8 mouse cellular contexts compared by ENCODE assay signal in the genomic region with DNA sequence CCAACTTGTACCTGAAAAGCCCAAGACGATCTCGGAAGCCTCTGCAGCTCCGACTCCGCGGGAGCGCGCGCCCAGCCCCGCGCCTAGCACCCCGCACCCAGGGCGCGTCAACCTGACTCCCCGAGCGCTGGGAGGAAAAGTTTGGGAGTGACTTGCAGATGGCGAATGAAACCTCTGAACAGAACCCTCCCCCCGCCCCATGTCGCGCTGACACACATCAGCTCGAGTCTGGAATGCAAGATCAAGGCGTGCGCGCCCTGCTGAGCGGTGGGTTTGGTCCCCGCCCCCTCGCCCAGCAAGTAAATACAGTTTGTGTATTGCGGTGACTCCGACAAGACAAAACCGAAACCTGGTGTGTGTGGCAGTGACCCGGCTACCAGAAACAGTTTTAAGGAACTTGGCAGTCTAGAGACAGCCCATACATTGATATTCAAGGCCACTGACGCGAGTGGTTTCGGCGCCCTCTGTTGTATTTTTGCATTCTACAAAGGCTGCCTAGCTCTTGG. TPM values are rescaled to one million over a fixed set of nuclear protein-coding genes. Genes with fewer than 3 reads are reported as not detected.
A peak's percentile ranks its signal among the peaks of the same experiment; 100 is the strongest.
DNase-seq lines count a peak whose midpoint lies in the region; ATAC-seq and TF ChIP-seq lines count a peak whose summit lies in the region.

A gene (minus strand): TSS at position 193 of the 506 bp plus-strand sequence.

- under 1% methylated on average over 34 of the region's 34 CpGs for WGBS in hindbrain, postnatal 0 days

- peak within 1 kb of the TSS; percentile 85 for H3K27ac ChIP-seq in hindbrain, postnatal 0 days

- peak; percentile 86 for DNase-seq in Muller cell, postnatal 12 days (ENCODE audit: inconsistent ontology term)
- peak; percentile 47 for DNase-seq in cerebellum, adult 11-12 months
- DNase-seq in frontal cortex, adult 2 months (ENCODE audit: extremely low spot score in 1 of 2, low spot score in 1 of 2) = peak; percentile 25 to 51
- peak; percentile 74 for DNase-seq in hindbrain, postnatal 0 days (ENCODE audit: low spot score)
- peak in 1 of 2 experiments; percentile 42 for DNase-seq in left cerebral cortex, adult 8-10 months (ENCODE audit: low spot score in 2 of 2)
- DNase-seq in lung, postnatal 4 days = peak; percentile 80 to 90
- peak; percentile 36 to 64 for DNase-seq in right cerebral cortex, adult 2 months (ENCODE audit: low spot score in 2 of 2)
- no peak for DNase-seq in MN1 (ENCODE audit: low spot score)

- H3K36me3 ChIP-seq in hindbrain, postnatal 0 days (ENCODE audit: insufficient read depth, low read length) = no peaks in the 10 kb centered on the region

- H3K4me3 ChIP-seq in hindbrain, postnatal 0 days (ENCODE audit: low read length) = peak within 1 kb of the TSS; percentile 72

- ATAC-seq in hindbrain, postnatal 0 days = peak; percentile 44

- TF ChIP-seq CTCF in hindbrain, postnatal 0 days (IDR thresholded peaks at IDR 0.05; ENCODE audit: low read depth) = peak; percentile 27; the same call in 1 of the 2 replicates

- H3K27me3 ChIP-seq in hindbrain, postnatal 0 days (ENCODE audit: insufficient read depth, low read length) = no peaks in the 10 kb centered on the region

- no peaks in the 10 kb centered on the region for H3K9me3 ChIP-seq in hindbrain, postnatal 0 days (ENCODE audit: low read length)

- H3K4me1 ChIP-seq in hindbrain, postnatal 0 days (ENCODE audit: insufficient read depth, low read length) = peaks cover 6% of the 10 kb centered on the region; the same call in 1 of the 2 replicates

- H3K4me2 ChIP-seq in hindbrain, postnatal 0 days (ENCODE audit: low read depth, low read length) = peak within 1 kb of the TSS; percentile 92

- peak within 1 kb of the TSS; percentile 87 for H3K9ac ChIP-seq in hindbrain, postnatal 0 days (replicated peaks; ENCODE audit: low read length)

RNA-seq across cellular contexts. Expression of the gene that starts here (rescaled TPM):
- polyA plus RNA-seq in frontal cortex, adult 2 months (2012; rRNA removed) = 18.2 and 19.2 TPM in 2 replicates
- 32.6 and 34.1 TPM in 2 replicates for total RNA-seq in hindbrain, postnatal 0 days (2014; rRNA removed)
- 16.2 and 16.7 TPM in 2 replicates for polyA plus RNA-seq in hindbrain, postnatal 0 days (2015; fragmentation: Nextera tagmentation; extraction: Ambion mirVana)
- 10 to 100 TPM; 46.3 to 57.0 (median 52.6) TPM for total RNA-seq in left cerebral cortex, adult 8-10 months (2022)
